Mouse (Mus musculus) testis, adult 2 months (tissue): ENCODE measurements around the gene Tgfbi.

Source experiments
- CTCF ChIP-seq: fragments of 200-500 bp; IDR thresholded peaks from 2 replicates; pipeline ENCODE4 v1.5.1; 2012; ENCODE audit warnings: low read depth, mild to moderate bottlenecking, inconsistent platforms, low read length, moderate library complexity; ENCODE audit not compliant: control insufficient read depth, insufficient read depth, insufficient replicate concordance
- POLR2A ChIP-seq: fragments of 200-500 bp; IDR thresholded peaks from 2 replicates; pipeline ENCODE4 v1.6.1; 2012; ENCODE audit warnings: low read depth, mild to moderate bottlenecking, inconsistent platforms, low read length, moderate library complexity; ENCODE audit not compliant: control insufficient read depth

DNA sequence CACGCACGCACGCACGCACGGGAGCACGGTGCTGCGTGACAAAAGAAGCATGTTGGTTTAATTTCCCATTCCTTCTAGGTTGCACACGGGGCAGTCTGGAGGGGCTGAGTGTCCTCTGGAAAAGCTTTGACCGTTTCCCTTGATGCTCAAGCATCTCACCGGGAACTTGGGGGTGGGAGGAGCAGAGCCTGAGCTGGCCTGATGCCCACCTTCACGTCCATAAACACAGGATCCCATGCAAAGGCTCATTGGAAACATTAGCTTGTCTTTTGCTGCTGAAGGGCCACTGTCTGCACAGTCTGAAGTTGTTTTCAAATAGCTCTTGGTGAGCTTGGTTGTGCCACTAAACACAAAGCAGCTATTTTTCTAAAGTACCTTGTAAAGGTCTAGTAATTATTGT lies 2.6 kb upstream of the Tgfbi start:
- TF ChIP-seq POLR2A, result no peak
- no peak for TF ChIP-seq CTCF
